Mouse (Mus musculus) forebrain, embryonic 10.5 days (tissue): ENCODE results near the gene Dhx16. TPM values are rescaled to one million over a fixed set of nuclear protein-coding genes. Genes with fewer than 3 reads are reported as not detected.

Source experiments
- DNase-seq: peaks from one replicate; pipeline ENCODE4 v3.0.0-alpha.2; 2017; ENCODE audit warnings: low spot score; ENCODE audit errors: extremely low spot score
- H3K27ac ChIP-seq: fragments of 300-500 bp; sonication (generic); 2 replicates; pipeline ENCODE4 v1.5.1; 2016; ENCODE audit warnings: mild to moderate bottlenecking
- H3K27me3 ChIP-seq: fragments of 300-500 bp; sonication (generic); 2 replicates; pipeline ENCODE4 v1.6.1; 2016; ENCODE audit warnings: mild to moderate bottlenecking; ENCODE audit not compliant: poor library complexity, severe bottlenecking
- H3K36me3 ChIP-seq: fragments of 300-500 bp; sonication (generic); replicated peaks from 2 replicates; pipeline ENCODE4 v1.6.1; 2016; ENCODE audit warnings: mild to moderate bottlenecking, moderate library complexity
- H3K4me1 ChIP-seq: fragments of 300-500 bp; sonication (generic); 2 replicates; pipeline ENCODE4 v1.6.1; 2016
- H3K4me3 ChIP-seq: fragments of 300-500 bp; sonication (generic); 2 replicates; pipeline ENCODE4 v1.5.1; 2016; ENCODE audit warnings: mild to moderate bottlenecking, moderate library complexity
- H3K9me3 ChIP-seq: fragments of 300-500 bp; sonication (generic); 2 replicates; pipeline ENCODE4 v1.6.1; 2016; ENCODE audit warnings: mild to moderate bottlenecking, moderate library complexity
- WGBS: fragments of 180-500 bp; shearing (Covaris S2); methylation state at CpG from one replicate; pipeline ENCODE4 v1.1.7; 2016; 5-methylcytosine and 5-hydroxymethylcytosine counted together
- polyA plus RNA-seq: library from polyadenylated mRNA; unstranded; fragments of >200 nt; fragmentation: Nextera tagmentation; extraction: Ambion mirVana; gene quantifications from 2 replicates; pipeline ENCODE4 v1.2.1, GENCODE M21; 2016

Gene Dhx16
- polyA plus RNA-seq, 1 experiment from 2014 or later = 60.3 TPM

- Histone ChIP-seq H3K27me3 (no peaks in the 10 kb centered on the region), H3K9me3 (no peaks in the 10 kb centered on the region), H3K27ac (no peak overlapping the region), H3K4me1 (peaks cover 20% of the 10 kb centered on the region), H3K36me3 (peaks cover 69% of the 10 kb centered on the region), H3K4me3 (peak overlapping the region; percentile 5; the same call in 1 of the 2 replicates)
- DNase-seq = no peak
- WGBS = 92% methylated on average over 17 of the region's 17 CpGs
Observed at GRCm38 (mm10) chr17:35882924-35883323, 3.3 kb downstream of the Dhx16 start.

GRCm38 (mm10) chr17:35883777-35884176, 4.2 kb downstream of the Dhx16 start:
- H3K9me3 ChIP-seq = no peaks in the 10 kb centered on the region
- no peak for DNase-seq
- 97% methylated on average over 14 of the region's 14 CpGs for WGBS
- no peaks in the 10 kb centered on the region for H3K27me3 ChIP-seq
- no peak overlapping the region for H3K4me3 ChIP-seq
- H3K36me3 ChIP-seq = peaks cover 78% of the 10 kb centered on the region
- H3K27ac ChIP-seq = no peak overlapping the region
- H3K4me1 ChIP-seq = peaks cover 20% of the 10 kb centered on the region

- DNase-seq = no peak
- Histone ChIP-seq H3K27me3 (no peaks in the 10 kb centered on the region), H3K4me3 (no peak overlapping the region; the same call in 1 of the 2 replicates), H3K9me3 (no peaks in the 10 kb centered on the region), H3K36me3 (peaks cover 100% of the 10 kb centered on the region), H3K27ac (no peak overlapping the region), H3K4me1 (no peaks in the 10 kb centered on the region)
- 73% methylated on average over 14 of the region's 17 CpGs for WGBS
Observed at GRCm38 (mm10) chr17:35887725-35888124, 8.1 kb downstream of the Dhx16 start.

- peaks cover 27% of the 10 kb centered on the region for H3K4me1 ChIP-seq
- peak within 1 kb of the TSS; percentile 81 for H3K4me3 ChIP-seq
- peak; percentile 87 for DNase-seq
- WGBS = under 1% methylated on average over 86 of the region's 86 CpGs
- no peaks in the 10 kb centered on the region for H3K27me3 ChIP-seq
- H3K27ac ChIP-seq = peak within 1 kb of the TSS; percentile 98
- peaks cover 75% of the 10 kb centered on the region for H3K36me3 ChIP-seq
- H3K9me3 ChIP-seq = no peaks in the 10 kb centered on the region
Observed at GRCm38 (mm10) chr17:35896781-35897643, 17.4 kb downstream of the Dhx16 start, which contains the start of gene 2310061I04Rik. TSS of gene 2310061I04Rik (minus strand) at chr17:35897431.

GRCm38 (mm10) chr17:35897644-35898573, 18.3 kb downstream of the Dhx16 start:
- Histone ChIP-seq H3K36me3 (peaks cover 75% of the 10 kb centered on the region), H3K4me1 (peaks cover 27% of the 10 kb centered on the region), H3K27ac (peak overlapping the region; percentile 98), H3K27me3 (no peaks in the 10 kb centered on the region), H3K4me3 (peak overlapping the region; percentile 81), H3K9me3 (no peaks in the 10 kb centered on the region)
- 43% methylated on average over 23 of the region's 23 CpGs for WGBS
- no peak for DNase-seq

GRCm38 (mm10) chr17:35900636-35901035, 21.0 kb downstream of the Dhx16 start:
- Histone ChIP-seq H3K4me3 (no peak overlapping the region), H3K36me3 (peaks cover 78% of the 10 kb centered on the region), H3K27ac (no peak overlapping the region), H3K9me3 (no peaks in the 10 kb centered on the region), H3K27me3 (no peaks in the 10 kb centered on the region), H3K4me1 (peaks cover 23% of the 10 kb centered on the region)
- no peak for DNase-seq
- WGBS = 92% methylated on average over 3 of the region's 3 CpGs

GRCm38 (mm10) chr17:35903343-35903991, 23.8 kb downstream of the Dhx16 start:
- no peaks in the 10 kb centered on the region for H3K9me3 ChIP-seq
- no peaks in the 10 kb centered on the region for H3K27me3 ChIP-seq
- H3K4me3 ChIP-seq = no peak overlapping the region
- 97% methylated on average over 9 of the region's 9 CpGs for WGBS
- H3K4me1 ChIP-seq = peaks cover 3% of the 10 kb centered on the region
- no peak overlapping the region for H3K27ac ChIP-seq
- DNase-seq = no peak
- peaks cover 96% of the 10 kb centered on the region for H3K36me3 ChIP-seq

GRCm38 (mm10) chr17:35903992-35904355, 24.4 kb downstream of the Dhx16 start:
- no peaks in the 10 kb centered on the region for H3K9me3 ChIP-seq
- WGBS = 88% methylated on average over 4 of the region's 4 CpGs
- no peak overlapping the region for H3K4me3 ChIP-seq
- no peak overlapping the region for H3K27ac ChIP-seq
- H3K4me1 ChIP-seq = peaks cover 8% of the 10 kb centered on the region
- H3K27me3 ChIP-seq = no peaks in the 10 kb centered on the region
- no peak for DNase-seq
- peaks cover 97% of the 10 kb centered on the region for H3K36me3 ChIP-seq

GRCm38 (mm10) chr17:35905587-35905986, 26.0 kb downstream of the Dhx16 start:
- 94% methylated on average over 1 of the region's 1 CpGs for WGBS
- H3K4me1 ChIP-seq = peaks cover 20% of the 10 kb centered on the region
- H3K9me3 ChIP-seq = no peaks in the 10 kb centered on the region
- H3K36me3 ChIP-seq = peaks cover 87% of the 10 kb centered on the region
- H3K27ac ChIP-seq = no peak overlapping the region
- no peak overlapping the region for H3K4me3 ChIP-seq
- no peaks in the 10 kb centered on the region for H3K27me3 ChIP-seq
- no peak for DNase-seq

- H3K36me3 ChIP-seq = peaks cover 86% of the 10 kb centered on the region
- no peak overlapping the region for H3K27ac ChIP-seq
- H3K4me3 ChIP-seq = no peak overlapping the region
- DNase-seq = no peak
- WGBS = 86% methylated on average over 2 of the region's 2 CpGs
- peaks cover 20% of the 10 kb centered on the region for H3K4me1 ChIP-seq
- no peaks in the 10 kb centered on the region for H3K9me3 ChIP-seq
- H3K27me3 ChIP-seq = no peaks in the 10 kb centered on the region
Observed at GRCm38 (mm10) chr17:35907609-35908008, 28.0 kb downstream of the Dhx16 start.

- H3K4me3 ChIP-seq = peak overlapping the region; percentile 79
- 34% methylated on average over 20 of the region's 20 CpGs for WGBS
- peaks cover 87% of the 10 kb centered on the region for H3K36me3 ChIP-seq
- peaks cover 20% of the 10 kb centered on the region for H3K4me1 ChIP-seq
- no peaks in the 10 kb centered on the region for H3K9me3 ChIP-seq
- no peaks in the 10 kb centered on the region for H3K27me3 ChIP-seq
- DNase-seq = no peak
- H3K27ac ChIP-seq = peak overlapping the region; percentile 90
Observed at GRCm38 (mm10) chr17:35909186-35909918, 29.7 kb downstream of the Dhx16 start.

GRCm38 (mm10) chr17:35909919-35910369, 30.3 kb downstream of the Dhx16 start, which contains the start of gene Atat1:
TSS of gene Atat1 (minus strand) at chr17:35910075.
- Histone ChIP-seq H3K4me3 (peak within 1 kb of the TSS; percentile 79), H3K27me3 (no peaks in the 10 kb centered on the region), H3K27ac (peak within 1 kb of the TSS; percentile 90), H3K36me3 (peaks cover 84% of the 10 kb centered on the region), H3K4me1 (peaks cover 21% of the 10 kb centered on the region), H3K9me3 (no peaks in the 10 kb centered on the region)
- DNase-seq = peak; percentile 95
- 4% methylated on average over 25 of the region's 25 CpGs for WGBS
